Mouse (Mus musculus): ENCODE measurements around the gene Asb10.

DNA sequence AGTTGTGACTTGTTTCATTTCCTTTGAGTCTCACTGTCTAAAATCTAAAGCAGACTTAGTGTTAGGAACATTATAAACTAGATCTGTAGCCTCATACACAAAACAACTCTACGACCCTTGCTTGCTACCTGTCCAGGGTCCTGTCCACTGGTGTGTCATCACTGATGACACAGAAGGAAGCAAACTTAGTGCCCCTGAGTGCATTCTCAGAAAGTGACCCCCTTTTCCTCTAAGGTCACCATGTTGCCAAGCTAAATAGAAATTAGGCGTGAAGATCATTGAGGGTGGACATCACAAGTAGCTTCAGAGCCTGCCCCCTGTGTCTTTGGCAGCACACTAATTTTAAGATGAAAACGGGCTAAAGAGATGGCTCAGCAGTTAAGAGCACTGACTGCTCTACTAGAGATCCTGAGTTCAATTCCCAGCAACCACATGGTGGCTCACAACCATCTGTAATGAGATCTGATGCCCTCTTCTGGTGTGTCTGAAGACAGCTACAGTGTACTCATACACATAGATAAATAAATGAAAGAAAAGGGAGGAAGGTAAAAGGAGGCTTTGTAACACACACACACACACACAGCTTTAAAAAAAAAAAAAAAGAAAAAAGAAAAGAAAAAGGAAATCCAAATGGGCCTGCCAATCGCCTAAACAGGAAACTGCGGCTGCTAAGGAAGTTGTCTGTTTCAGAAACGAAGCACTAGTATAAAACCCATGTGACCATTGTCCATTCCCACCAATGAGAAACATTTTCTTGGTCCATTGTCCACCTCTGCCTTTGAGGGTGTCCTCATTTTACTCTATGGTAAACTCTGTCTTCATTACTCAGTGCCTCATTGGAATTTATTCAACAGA is 37.6 kb upstream of the Asb10 start:
- TF ChIP-seq CTCF (IDR thresholded peaks at IDR 0.05; ENCODE audit: low read depth, low read length) (no peak), GATA2 (IDR thresholded peaks at IDR 0.05; ENCODE audit: borderline replicate concordance, low read depth, low read length) (no peak), GATA1 (IDR thresholded peaks at IDR 0.05; ENCODE audit: borderline replicate concordance, low read length) (no peak), POLR2AphosphoS5 (IDR thresholded peaks at IDR 0.05; ENCODE audit: insufficient replicate concordance, low read depth, low read length) (no peak), TAL1 (conservative IDR thresholded peaks at IDR 0.05; ENCODE audit: low read depth, low read length) (no peak)
